Mouse (Mus musculus) cerebellum, adult 2 months (tissue): Measurements from ENCODE around the gene Itpka.

ENCODE experiments used
- CTCF ChIP-seq: fragments of 200-500 bp; IDR thresholded peaks from 2 replicates; pipeline ENCODE4 v1.5.1; 2011; ENCODE audit warnings: low read depth, mild to moderate bottlenecking, control low read depth, low read length, moderate library complexity, borderline replicate concordance; ENCODE audit not compliant: insufficient read depth
- POLR2A ChIP-seq: fragments of 200-500 bp; IDR thresholded peaks from 2 replicates; pipeline ENCODE4 v1.6.1; 2011; ENCODE audit warnings: low read length, control low read depth, borderline replicate concordance; ENCODE audit not compliant: insufficient read depth

GRCm38 (mm10) chr2:119699962-119700361 lies 42.2 kb upstream of the Itpka start:
- TF ChIP-seq POLR2A (no peak), CTCF (no peak)
